Mouse (Mus musculus) liver, adult 2 months (tissue): Measurements from ENCODE around the gene Lim2.

Experiments
- CTCF ChIP-seq: fragments of 200-500 bp; IDR thresholded peaks from 2 replicates; pipeline ENCODE4 v1.5.1; 2011; ENCODE audit warnings: low read depth, low read length, control low read depth
- POLR2A ChIP-seq: fragments of 200-500 bp; IDR thresholded peaks from 2 replicates; pipeline ENCODE4 v1.6.1; 2011; ENCODE audit warnings: low read length, control low read depth; ENCODE audit not compliant: insufficient read depth; ENCODE audit errors: extremely low read depth

DNA sequence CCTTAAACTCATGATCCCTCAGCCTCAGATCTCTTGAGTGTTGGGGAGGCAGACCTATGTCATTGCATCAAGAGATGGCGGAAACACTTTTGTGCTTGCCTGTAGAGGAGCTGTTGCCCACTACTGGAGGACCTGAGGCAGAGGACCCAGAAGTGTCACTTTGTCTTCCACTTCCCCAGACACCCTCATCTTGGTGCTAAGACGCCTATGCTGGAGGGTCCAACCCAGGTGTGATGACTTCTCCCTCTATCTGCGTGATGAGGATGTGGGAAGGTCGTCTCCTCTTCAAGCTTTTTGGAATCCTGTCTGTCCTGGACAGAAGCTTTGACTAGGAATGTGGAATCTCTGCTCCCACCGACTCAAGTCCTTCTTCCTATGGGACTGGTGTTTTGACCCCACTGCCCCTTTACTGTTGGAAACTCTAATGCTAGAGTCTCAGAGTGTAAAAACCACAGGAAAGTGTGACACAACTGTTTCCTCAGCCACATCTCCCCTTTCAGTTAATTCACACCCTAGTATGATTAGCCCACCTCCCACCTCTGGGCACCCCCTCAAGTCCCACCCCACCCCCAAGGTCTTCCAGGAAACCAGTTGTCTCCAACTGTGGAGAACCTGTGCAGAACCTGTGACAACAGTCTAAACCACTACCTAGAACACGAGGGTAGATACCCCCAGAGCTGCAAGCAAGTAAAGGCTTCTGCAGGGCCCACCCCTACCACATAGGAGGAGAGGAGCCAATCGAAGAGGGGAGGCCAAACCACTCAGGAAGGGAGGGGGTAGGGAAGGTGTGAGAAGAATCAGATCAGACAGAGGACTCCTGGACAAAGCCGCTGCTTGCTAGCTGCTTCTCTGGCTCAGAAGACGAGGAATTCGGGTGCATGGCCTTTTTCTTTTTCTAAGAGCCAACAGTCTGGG is 9.1 kb downstream of the Lim2 start, which contains the start of gene Nkg7:
- TF ChIP-seq POLR2A (no peak), CTCF (no peak)
